Mouse (Mus musculus) kidney, adult 2 months (tissue): ENCODE results near the gene Ly86.

Experiments
- CTCF ChIP-seq: fragments of 200-500 bp; conservative IDR thresholded peaks from 2 replicates; pipeline ENCODE4 v1.5.1; 2011; ENCODE audit warnings: low read depth, mild to moderate bottlenecking, control low read depth, low read length, moderate library complexity, mixed read lengths; ENCODE audit not compliant: insufficient read depth, insufficient read length
- POLR2A ChIP-seq: fragments of 200-500 bp; IDR thresholded peaks from one replicate; pipeline ENCODE4 v1.6.1; 2011; ENCODE audit warnings: low read depth, low read length, control low read depth

- no peak for TF ChIP-seq POLR2A
- no peak for TF ChIP-seq CTCF
Observed at GRCm38 (mm10) chr13:37355642-37356331, 10.8 kb downstream of the Ly86 start.
